Mouse (Mus musculus) midbrain, embryonic 14.5 days (tissue): ENCODE measurements around the gene Pdzrn3. TPM values are rescaled to one million over a fixed set of nuclear protein-coding genes. Genes with fewer than 3 reads are reported as not detected.
A peak's percentile ranks its signal among the peaks of the same experiment; 100 is the strongest.

ENCODE experiments used
- ATAC-seq: fragments of 200-750 bp; cut with Nextera tagmentation; 2 replicates; pipeline ENCODE4 v1.8.0; 2017; ENCODE audit warnings: moderate number of reproducible peaks, moderate library complexity; ENCODE audit not compliant: low FRiP score, low TSS enrichment
- DNase-seq: peaks from one replicate; pipeline ENCODE4 v3.0.0-alpha.2; 2015
- H3K27ac ChIP-seq: fragments of 300-500 bp; sonication (generic); replicated peaks from 2 replicates; pipeline ENCODE4 v1.5.1; 2014; ENCODE audit warnings: mild to moderate bottlenecking, low read depth, low read length, moderate library complexity
- H3K27me3 ChIP-seq: fragments of 300-500 bp; sonication (generic); 2 replicates; pipeline ENCODE4 v1.6.1; 2014; ENCODE audit warnings: low read length, control low read depth, mixed read lengths; ENCODE audit not compliant: control insufficient read depth, insufficient read depth
- H3K36me3 ChIP-seq: fragments of 300-500 bp; sonication (generic); 2 replicates; pipeline ENCODE4 v1.6.1; 2014; ENCODE audit warnings: low read length, control low read depth; ENCODE audit not compliant: control insufficient read depth, insufficient read depth
- H3K4me1 ChIP-seq: fragments of 300-500 bp; sonication (generic); 2 replicates; pipeline ENCODE4 v1.6.1; 2014; ENCODE audit warnings: mild to moderate bottlenecking, antibody characterized with exemption, low read length, control low read depth; ENCODE audit not compliant: control insufficient read depth, insufficient read depth
- H3K4me2 ChIP-seq: fragments of 300-500 bp; sonication (generic); 2 replicates; pipeline ENCODE4 v1.6.1; 2014; ENCODE audit warnings: mild to moderate bottlenecking, low read length, moderate library complexity
- H3K4me3 ChIP-seq: fragments of 300-500 bp; sonication (generic); replicated peaks from 2 replicates; pipeline ENCODE4 v1.5.1; 2014; ENCODE audit warnings: low read depth, low read length
- H3K9ac ChIP-seq: fragments of 300-500 bp; sonication (generic); replicated peaks from 2 replicates; pipeline ENCODE4 v1.6.1; 2014; ENCODE audit warnings: mild to moderate bottlenecking, low read length, moderate library complexity
- H3K9me3 ChIP-seq: fragments of 300-500 bp; sonication (generic); 2 replicates; pipeline ENCODE4 v1.6.1; 2016; ENCODE audit warnings: low read length, control low read depth, mixed read lengths; ENCODE audit not compliant: control insufficient read depth
- WGBS: fragments of 180-500 bp; shearing (Covaris S2); extraction: QIAGEN DNeasy Blood & Tissue Kit; methylation state at CpG from one replicate; pipeline ENCODE4 v1.1.7; 2014; 5-methylcytosine and 5-hydroxymethylcytosine counted together
- polyA plus RNA-seq: library from polyadenylated mRNA; unstranded; fragments of >200 nt; fragmentation: Nextera tagmentation; extraction: Ambion mirVana; gene quantifications from 2 replicates; pipeline ENCODE4 v1.2.1, GENCODE M21; 2014

Gene Pdzrn3
- polyA plus RNA-seq, 1 experiment from 2014 or later, result 20.6 TPM

GRCm38 (mm10) chr6:101215436-101215791 is 162.3 kb downstream of the Pdzrn3 start:
- H3K4me2 ChIP-seq, result no peak overlapping the region
- ATAC-seq (no peak), DNase-seq (no peak)
- no peak overlapping the region for H3K4me3 ChIP-seq
- 72% methylated on average over 16 of the region's 16 CpGs for WGBS
- H3K27me3 ChIP-seq, result no peaks in the 10 kb centered on the region
- H3K9me3 ChIP-seq, result no peaks in the 10 kb centered on the region
- no peak overlapping the region for H3K27ac ChIP-seq
- no peaks in the 10 kb centered on the region for H3K4me1 ChIP-seq
- no peak overlapping the region for H3K9ac ChIP-seq
- no peaks in the 10 kb centered on the region for H3K36me3 ChIP-seq

DNA sequence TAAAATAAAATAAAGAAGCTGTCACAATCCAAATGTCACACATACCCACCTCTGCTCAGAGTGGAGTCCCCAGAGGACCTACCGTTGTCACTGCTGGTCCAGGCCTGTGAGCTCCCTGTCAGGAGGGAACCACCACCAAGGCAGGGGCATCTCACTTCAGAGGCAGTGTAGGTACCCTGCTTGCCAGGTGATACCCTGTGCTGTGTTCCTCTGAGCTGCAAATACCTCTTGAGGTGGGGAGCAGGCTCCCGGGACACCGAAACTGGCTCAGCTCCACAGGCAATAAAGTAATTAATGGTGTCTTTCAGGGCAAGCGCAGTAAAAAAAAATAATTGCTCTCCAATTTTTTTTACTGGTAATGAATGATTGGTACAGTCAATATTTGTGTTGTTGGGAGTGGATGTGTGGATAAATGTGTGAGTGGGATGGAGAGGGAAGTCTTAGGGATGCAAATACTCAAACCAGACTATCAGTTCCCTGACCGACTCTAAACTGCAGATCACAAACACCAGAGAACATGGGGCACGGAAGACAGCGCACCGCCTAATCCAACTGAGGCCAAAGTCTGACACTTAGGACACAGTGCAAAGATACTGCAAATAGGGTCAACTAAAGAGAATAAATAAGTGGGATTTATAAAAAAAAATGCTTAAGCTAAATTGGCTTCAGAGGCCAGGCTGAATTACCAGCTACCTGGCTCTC is 162.8 kb downstream of the Pdzrn3 start:
- Histone ChIP-seq H3K27ac (no peak overlapping the region), H3K36me3 (no peaks in the 10 kb centered on the region), H3K4me1 (no peaks in the 10 kb centered on the region), H3K4me2 (no peak overlapping the region), H3K9ac (no peak overlapping the region), H3K4me3 (no peak overlapping the region), H3K27me3 (no peaks in the 10 kb centered on the region), H3K9me3 (no peaks in the 10 kb centered on the region)
- WGBS, result 82% methylated on average over 8 of the region's 8 CpGs
- ATAC-seq (no peak), DNase-seq (no peak)

DNA sequence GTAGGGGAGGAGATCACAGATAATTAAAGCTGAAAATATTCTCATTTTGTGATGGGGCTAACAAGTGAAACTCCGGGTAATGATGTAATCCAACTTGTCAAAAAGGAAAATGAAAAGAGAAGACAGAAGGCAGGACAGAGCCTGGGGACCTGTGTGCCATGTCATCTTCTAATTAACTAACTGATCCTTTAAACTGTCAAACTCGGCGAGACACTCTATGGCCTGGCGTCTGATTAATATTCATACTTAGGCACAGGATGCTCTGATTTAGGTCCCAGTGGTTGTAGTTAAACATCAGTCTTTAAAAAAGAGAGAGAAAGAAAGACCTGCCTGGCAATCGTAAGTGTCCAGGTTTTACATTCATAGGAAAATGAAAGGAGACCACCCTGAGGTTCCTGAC is 164.6 kb downstream of the Pdzrn3 start:
- WGBS, result 46% methylated on average over 5 of the region's 5 CpGs
- Histone ChIP-seq H3K27me3 (no peaks in the 10 kb centered on the region), H3K9me3 (no peaks in the 10 kb centered on the region), H3K9ac (no peak overlapping the region), H3K27ac (0 out of 2 replicates have a peak overlapping the region, but pooled peaks have one; percentile 26), H3K4me2 (no peak overlapping the region), H3K4me1 (no peaks in the 10 kb centered on the region), H3K4me3 (no peak overlapping the region), H3K36me3 (no peaks in the 10 kb centered on the region)
- 0 out of 2 replicates have a peak, but pooled peaks have one; percentile 12 for ATAC-seq
- DNase-seq, result peak; percentile 52

- H3K9me3 ChIP-seq, result no peaks in the 10 kb centered on the region
- 0 out of 2 replicates have a peak overlapping the region, but pooled peaks have one; percentile 26 for H3K27ac ChIP-seq
- no peak overlapping the region for H3K4me3 ChIP-seq
- 94% methylated on average over 6 of the region's 6 CpGs for WGBS
- no peak overlapping the region for H3K9ac ChIP-seq
- no peaks in the 10 kb centered on the region for H3K27me3 ChIP-seq
- ATAC-seq (no peak), DNase-seq (no peak)
- H3K4me2 ChIP-seq, result no peak overlapping the region
- H3K4me1 ChIP-seq, result no peaks in the 10 kb centered on the region
- no peaks in the 10 kb centered on the region for H3K36me3 ChIP-seq
Measured at GRCm38 (mm10) chr6:101212086-101212485, 165.6 kb downstream of the Pdzrn3 start.

GRCm38 (mm10) chr6:101211361-101211841 is 166.3 kb downstream of the Pdzrn3 start:
- H3K36me3 ChIP-seq, result no peaks in the 10 kb centered on the region
- no peaks in the 10 kb centered on the region for H3K9me3 ChIP-seq
- no peak overlapping the region for H3K9ac ChIP-seq
- peak; percentile 72 for ATAC-seq
- WGBS, result 69% methylated on average over 8 of the region's 8 CpGs
- no peaks in the 10 kb centered on the region for H3K27me3 ChIP-seq
- 0 out of 2 replicates have a peak overlapping the region, but pooled peaks have one; percentile 13 for H3K27ac ChIP-seq
- no peaks in the 10 kb centered on the region for H3K4me1 ChIP-seq
- DNase-seq, result peak; percentile 56
- no peak overlapping the region for H3K4me2 ChIP-seq
- no peak overlapping the region for H3K4me3 ChIP-seq

DNA sequence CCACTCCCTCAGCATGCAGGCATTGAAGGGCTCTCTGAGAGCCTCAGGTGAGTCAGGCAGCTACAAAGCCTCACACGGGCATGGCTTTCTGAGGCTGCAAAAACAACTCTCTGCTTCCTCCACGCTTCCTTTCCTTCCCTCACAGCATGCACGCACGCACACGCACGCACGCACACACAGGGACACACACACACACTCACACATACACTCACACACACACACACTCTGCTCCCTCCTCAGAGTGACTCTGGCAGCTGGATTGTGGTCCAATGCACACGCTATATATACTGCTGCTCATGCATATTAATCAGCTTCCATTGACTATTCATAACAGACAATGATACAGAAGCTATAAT is 178.8 kb downstream of the Pdzrn3 start:
- ATAC-seq (peak; percentile 64), DNase-seq (peak; percentile 74)
- peaks cover 19% of the 10 kb centered on the region; the same call in 1 of the 2 replicates for H3K4me1 ChIP-seq
- no peaks in the 10 kb centered on the region for H3K9me3 ChIP-seq
- peak overlapping the region; percentile 53 for H3K27ac ChIP-seq
- no peaks in the 10 kb centered on the region for H3K27me3 ChIP-seq
- H3K36me3 ChIP-seq, result no peaks in the 10 kb centered on the region
- peak overlapping the region; percentile 39 for H3K4me3 ChIP-seq
- peak overlapping the region; percentile 36; the same call in 1 of the 2 replicates for H3K9ac ChIP-seq
- H3K4me2 ChIP-seq, result peak overlapping the region; percentile 81
- 9% methylated on average over 8 of the region's 8 CpGs for WGBS

- peak overlapping the region; percentile 81 for H3K4me2 ChIP-seq
- H3K9me3 ChIP-seq, result no peaks in the 10 kb centered on the region
- peak overlapping the region; percentile 36 for H3K9ac ChIP-seq
- peak overlapping the region; percentile 39 for H3K4me3 ChIP-seq
- peaks cover 19% of the 10 kb centered on the region; the same call in 1 of the 2 replicates for H3K4me1 ChIP-seq
- no peaks in the 10 kb centered on the region for H3K27me3 ChIP-seq
- ATAC-seq (0 out of 2 replicates have a peak, but pooled peaks have one; percentile 7), DNase-seq (peak; percentile 58)
- no peaks in the 10 kb centered on the region for H3K36me3 ChIP-seq
- WGBS, result 2% methylated on average over 24 of the region's 24 CpGs
- H3K27ac ChIP-seq, result peak overlapping the region; percentile 53
Measured at GRCm38 (mm10) chr6:101198284-101198942, 179.3 kb downstream of the Pdzrn3 start.

DNA sequence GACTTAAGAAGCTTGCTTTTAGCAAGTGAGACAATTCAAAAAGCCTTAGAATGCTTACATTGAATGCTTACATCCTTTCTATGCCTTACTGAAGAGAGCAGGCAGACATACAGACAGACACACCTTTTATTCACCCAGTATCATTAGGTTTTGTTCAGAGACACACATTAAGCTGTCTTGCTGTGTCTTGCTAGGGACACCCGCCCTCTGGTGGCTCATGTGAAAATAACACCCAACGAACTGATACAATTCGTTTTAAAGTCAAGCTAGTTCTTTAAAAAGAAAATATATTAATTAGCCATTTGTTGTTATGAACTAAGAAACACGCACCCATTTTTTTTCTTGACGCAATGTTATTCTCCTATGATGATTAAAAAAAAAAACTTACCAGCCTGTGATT is 180.1 kb downstream of the Pdzrn3 start:
- H3K27me3 ChIP-seq, result no peaks in the 10 kb centered on the region
- no peaks in the 10 kb centered on the region for H3K36me3 ChIP-seq
- no peak overlapping the region for H3K27ac ChIP-seq
- peak overlapping the region; percentile 81 for H3K4me2 ChIP-seq
- peak overlapping the region; percentile 39 for H3K4me3 ChIP-seq
- WGBS, result 10% methylated on average over 5 of the region's 5 CpGs
- H3K4me1 ChIP-seq, result peaks cover 19% of the 10 kb centered on the region; the same call in 1 of the 2 replicates
- no peak overlapping the region for H3K9ac ChIP-seq
- H3K9me3 ChIP-seq, result no peaks in the 10 kb centered on the region
- DNase-seq (peak; percentile 92), ATAC-seq (no peak)
